Mouse (Mus musculus) mouse trophoblast stem cell (cell line): ENCODE measurements around the gene Spns2.

Experiments used
- in situ Hi-C, 2 experiments: fragments of 300-500 bp; cut with MseI, MboI; formaldehyde crosslinking; loops; 2 replicates in 1 of 2; 3 replicates in 1 of 2; pipeline ENCODE4 v1.15.1; 2025

Spns2 gene

DNA sequence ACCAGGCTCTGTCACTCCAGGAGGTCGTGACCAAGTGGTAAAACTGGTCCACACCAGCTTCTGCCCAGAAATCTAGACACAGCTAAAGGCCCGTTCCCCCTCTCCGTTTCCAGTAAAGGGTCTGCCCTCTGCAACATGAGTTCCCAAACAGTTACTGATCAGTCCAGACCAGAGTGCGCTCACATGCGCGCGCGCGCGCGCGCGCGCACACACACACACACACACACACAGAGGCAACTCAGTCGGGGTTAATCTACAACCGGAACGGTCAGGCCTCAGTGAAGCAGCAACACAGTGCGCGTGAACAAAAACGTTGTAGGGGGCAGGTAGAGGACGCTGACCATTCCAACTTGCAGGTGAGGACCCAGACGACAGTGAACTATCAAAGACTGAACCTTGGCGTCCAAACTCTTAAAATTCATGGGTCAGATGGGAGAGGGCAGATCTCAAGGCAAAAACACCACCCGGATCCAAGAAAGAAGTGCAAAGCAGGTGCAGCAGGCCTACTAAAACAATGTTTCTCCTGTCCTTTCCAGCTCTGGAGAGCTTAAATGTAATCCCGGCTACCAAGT is 79.1 kb downstream of the Spns2 start:
- in situ Hi-C loops = no loop called here

GRCm38 (mm10) chr11:72409649-72410385 is 79.9 kb downstream of the Spns2 start:
- in situ Hi-C loops = no loop called here

- in situ Hi-C loops = no loop called here
Observed at GRCm38 (mm10) chr11:72408451-72409170, 81.1 kb downstream of the Spns2 start.

DNA sequence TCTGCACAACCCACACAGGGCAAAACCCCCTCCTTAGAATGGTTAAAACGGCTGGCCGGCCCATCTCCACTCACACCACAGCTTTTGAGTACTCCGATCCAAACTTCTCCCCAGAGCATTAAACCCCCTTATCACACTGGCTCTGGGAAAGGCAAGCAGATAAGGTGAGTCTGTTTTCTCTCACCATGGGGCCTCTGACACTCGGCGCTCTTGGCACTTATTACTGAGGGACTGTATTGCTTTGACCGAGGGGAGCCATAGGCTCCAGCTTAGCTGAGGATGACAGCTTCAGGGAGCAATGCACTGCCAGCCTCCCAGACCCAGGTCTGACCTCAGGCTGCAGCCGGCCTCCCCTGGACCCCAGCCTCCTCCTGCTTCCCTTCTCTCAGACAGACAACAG is 82.1 kb downstream of the Spns2 start:
- in situ Hi-C loops = no loop called here

DNA sequence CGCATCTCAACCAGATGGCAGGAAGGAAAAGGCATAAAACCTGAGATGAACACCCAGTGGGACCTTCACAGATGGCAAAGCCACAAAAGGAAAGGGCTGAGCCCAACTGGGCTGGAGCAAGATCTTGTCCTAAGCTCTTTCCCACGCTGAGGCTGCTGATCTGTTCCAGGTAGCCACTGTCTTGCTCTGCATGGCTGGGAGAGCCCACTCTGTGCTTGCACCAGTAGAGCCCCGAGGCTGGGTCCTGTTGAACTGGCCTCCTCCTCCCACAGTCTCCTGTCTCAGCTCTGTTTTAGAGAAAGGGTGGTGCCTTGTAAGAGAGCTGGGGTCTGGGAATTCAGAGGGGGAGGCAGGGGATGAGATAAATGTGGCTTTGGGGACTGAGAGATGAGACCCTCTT is 82.6 kb downstream of the Spns2 start:
- in situ Hi-C loops = no loop called here

DNA sequence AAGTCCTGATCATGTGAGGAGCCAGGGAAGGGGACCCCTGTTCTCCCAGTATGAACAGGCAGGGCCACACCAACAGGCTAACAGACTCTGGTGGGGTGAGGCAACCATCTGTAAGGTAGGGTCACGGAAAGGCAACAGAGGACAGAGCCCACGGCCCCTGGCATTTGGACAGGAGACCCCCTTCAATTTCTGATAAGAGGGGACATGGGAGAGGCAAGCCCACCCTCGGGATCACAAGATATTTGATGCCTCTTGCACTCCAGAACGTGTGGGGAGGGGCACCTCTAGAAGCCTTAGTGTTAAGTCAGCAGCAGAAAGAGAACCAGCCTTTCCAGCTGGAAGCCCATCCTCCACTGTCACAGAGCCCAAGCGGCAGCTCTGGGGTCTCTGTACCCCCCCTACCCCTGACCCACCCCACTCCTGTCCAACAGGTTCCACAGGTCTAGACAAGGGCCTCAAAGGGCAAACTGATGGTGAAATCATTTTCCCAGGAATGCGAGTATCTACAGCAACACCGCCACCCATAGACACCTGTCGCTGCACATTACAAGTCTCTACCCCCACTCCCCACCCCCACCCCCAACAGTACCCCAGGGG is 83.5 kb downstream of the Spns2 start:
- in situ Hi-C loops = no loop called here

DNA sequence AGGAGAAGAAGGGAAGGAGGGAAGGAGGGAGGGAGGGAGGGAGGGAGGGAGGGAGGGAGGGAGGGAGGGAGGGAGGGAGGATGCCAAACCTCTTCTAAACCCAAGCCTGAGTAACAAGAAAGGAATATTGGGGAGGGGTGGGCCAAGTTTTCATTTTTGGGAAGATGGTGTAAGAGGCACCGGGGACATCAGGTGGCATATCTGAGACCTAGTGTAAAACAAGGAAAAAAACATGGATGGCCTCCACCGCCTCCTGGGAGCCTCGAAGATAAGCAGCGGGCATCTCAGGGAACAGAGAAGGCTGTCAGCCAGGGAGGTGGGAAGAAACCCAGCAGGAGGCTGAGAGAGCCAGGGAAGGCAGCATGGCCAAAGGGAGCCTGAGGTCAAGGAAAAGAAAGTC is 84.2 kb downstream of the Spns2 start:
- in situ Hi-C loops = no loop called here

GRCm38 (mm10) chr11:72402969-72403368 is 86.7 kb downstream of the Spns2 start:
- in situ Hi-C loops = no loop called here

DNA sequence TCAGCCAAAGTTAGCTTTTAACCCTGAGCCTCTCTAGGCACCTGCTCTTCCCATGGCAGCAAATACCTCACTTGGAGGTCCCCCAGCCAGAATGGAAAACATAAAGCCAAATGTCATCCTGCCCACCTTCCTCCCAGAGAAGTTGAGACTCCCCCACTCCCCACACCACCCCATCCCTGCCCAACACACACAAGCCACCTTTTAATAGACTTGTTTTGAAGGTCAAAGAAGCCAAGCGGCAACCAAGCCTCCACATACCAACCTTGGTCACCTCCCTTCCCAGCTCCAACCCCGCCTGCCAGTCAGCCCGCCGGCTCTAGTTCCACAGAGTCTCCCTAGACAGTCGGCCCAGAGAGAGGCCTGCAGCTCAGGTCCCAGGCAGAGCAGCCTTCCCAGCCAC is 87.7 kb downstream of the Spns2 start:
- in situ Hi-C loops = no loop called here
